Mouse (Mus musculus): ENCODE results near the gene Epb42. TPM values are rescaled to one million over a fixed set of nuclear protein-coding genes. Genes with fewer than 3 reads are reported as not detected.

Gene Epb42
- polyA plus RNA-seq, 1 experiment, result 0.13 TPM

DNA sequence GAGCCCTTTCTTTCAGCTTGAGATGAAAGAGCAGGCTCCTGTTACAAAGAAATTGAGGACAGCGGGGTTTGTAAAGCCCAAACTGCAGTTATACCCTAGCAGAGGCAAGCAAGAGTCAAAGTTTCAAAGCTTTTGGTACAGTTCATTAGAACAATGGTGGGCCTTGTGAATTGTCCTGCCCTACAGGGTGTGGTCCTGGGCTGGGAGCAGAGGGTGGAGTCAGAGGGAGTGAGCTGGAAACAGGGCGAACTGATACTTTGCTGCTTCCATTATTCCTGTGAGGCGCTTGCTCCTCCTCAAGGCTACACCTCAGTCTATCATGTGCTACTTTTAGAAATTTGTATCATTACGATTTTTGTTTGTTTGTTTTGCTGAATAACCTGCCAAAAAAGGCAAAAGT, 45.7 kb downstream of the Epb42 start:
- no peaks in the 10 kb centered on the region for H3K4me1 ChIP-seq (ENCODE audit: control insufficient read depth, insufficient read depth, low read length)
- no peak for DNase-seq
- WGBS, result 73% methylated on average over 4 of the region's 4 CpGs
- TF ChIP-seq CTCF (IDR thresholded peaks at IDR 0.05; ENCODE audit: insufficient read depth, low read length) (no peak), POLR2A (IDR thresholded peaks at IDR 0.05; ENCODE audit: borderline replicate concordance, extremely low read depth, low read depth, low read length) (no peak)
- H3K4me3 ChIP-seq (replicated peaks; ENCODE audit: extremely low read depth, low read depth, low read length), result no peak overlapping the region

DNA sequence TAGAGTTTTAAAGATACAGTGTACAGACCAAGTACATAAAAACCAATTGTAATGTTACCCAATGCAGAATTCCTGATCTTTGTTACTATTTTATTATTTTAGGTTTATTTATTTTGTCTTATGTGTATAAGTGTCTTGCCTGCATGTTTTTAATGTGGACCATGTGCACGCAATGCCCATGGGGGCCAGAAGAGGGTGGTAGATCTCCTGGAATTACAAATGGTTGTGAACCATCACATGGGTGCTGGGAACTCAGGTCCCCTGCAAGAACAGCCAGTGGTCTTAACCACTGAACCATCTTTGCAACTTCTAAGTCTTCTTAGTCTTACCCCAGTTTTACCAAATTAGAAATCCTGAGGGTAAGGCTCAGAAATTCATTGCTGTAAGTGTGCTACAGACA, 51.6 kb downstream of the Epb42 start:
- DNase-seq, result no peak
- peak; percentile 21; the same call in 1 of the 2 replicates for TF ChIP-seq CTCF (IDR thresholded peaks at IDR 0.05; ENCODE audit: insufficient read depth, low read length)
- no peak for TF ChIP-seq POLR2A (IDR thresholded peaks at IDR 0.05; ENCODE audit: borderline replicate concordance, extremely low read depth, low read depth, low read length)
- 97% methylated on average over 1 of the region's 1 CpGs for WGBS
- H3K4me1 ChIP-seq (ENCODE audit: control insufficient read depth, insufficient read depth, low read length), result no peaks in the 10 kb centered on the region
- H3K4me3 ChIP-seq (replicated peaks; ENCODE audit: extremely low read depth, low read depth, low read length), result no peak overlapping the region

DNA sequence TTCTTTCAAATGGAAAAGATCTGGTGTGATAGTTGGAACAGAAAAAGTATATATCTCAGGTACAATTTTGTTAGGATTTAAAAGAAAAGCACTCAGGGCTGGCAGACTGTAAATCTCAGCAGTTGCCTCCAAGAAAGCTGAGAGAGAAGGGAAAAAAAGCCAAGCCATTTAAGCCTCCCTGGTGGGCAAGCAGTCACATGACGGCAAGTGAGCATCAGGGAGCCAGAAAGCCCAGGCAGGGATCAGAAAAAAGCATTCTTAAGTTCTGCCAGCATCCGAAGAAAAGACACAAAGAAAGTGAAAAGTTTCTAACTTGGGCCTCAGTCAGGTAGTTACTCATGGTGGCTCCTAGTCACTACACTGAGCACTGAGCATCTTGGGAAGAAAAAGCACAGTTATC, 53.3 kb downstream of the Epb42 start:
- Histone ChIP-seq H3K4me3 (replicated peaks; ENCODE audit: extremely low read depth, low read depth, low read length) (no peak overlapping the region), H3K4me1 (ENCODE audit: control insufficient read depth, insufficient read depth, low read length) (no peaks in the 10 kb centered on the region)
- no peak for DNase-seq
- 69% methylated on average over 2 of the region's 2 CpGs for WGBS
- no peak for TF ChIP-seq POLR2A (IDR thresholded peaks at IDR 0.05; ENCODE audit: borderline replicate concordance, extremely low read depth, low read depth, low read length)
- TF ChIP-seq CTCF (IDR thresholded peaks at IDR 0.05; ENCODE audit: insufficient read depth, low read length), result no peak

DNA sequence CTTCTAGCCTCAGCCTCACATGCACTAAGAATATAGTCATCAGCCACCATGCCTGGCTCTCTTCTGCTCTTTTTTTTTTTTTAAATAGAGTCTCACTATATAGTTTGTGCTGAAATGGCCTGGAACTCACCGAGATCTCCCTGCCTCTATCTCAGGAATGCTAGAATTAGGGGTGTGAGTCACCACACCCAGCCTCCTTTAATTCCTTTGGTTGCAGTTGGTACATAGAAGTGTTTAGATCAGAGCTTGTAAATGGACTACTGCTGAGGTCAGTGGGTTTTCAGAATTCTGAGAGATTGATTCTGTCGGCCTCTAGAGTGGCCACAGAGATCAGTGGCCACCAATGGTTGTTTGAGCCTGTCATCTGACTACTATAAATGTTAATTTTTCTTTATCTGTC, 56.0 kb downstream of the Epb42 start:
- 50% methylated on average over 2 of the region's 2 CpGs for WGBS
- DNase-seq, result no peak
- Histone ChIP-seq H3K4me1 (ENCODE audit: control insufficient read depth, insufficient read depth, low read length) (no peaks in the 10 kb centered on the region), H3K4me3 (replicated peaks; ENCODE audit: extremely low read depth, low read depth, low read length) (no peak overlapping the region)
- no peak for TF ChIP-seq POLR2A (IDR thresholded peaks at IDR 0.05; ENCODE audit: borderline replicate concordance, extremely low read depth, low read depth, low read length)
- TF ChIP-seq CTCF (IDR thresholded peaks at IDR 0.05; ENCODE audit: insufficient read depth, low read length), result no peak

DNA sequence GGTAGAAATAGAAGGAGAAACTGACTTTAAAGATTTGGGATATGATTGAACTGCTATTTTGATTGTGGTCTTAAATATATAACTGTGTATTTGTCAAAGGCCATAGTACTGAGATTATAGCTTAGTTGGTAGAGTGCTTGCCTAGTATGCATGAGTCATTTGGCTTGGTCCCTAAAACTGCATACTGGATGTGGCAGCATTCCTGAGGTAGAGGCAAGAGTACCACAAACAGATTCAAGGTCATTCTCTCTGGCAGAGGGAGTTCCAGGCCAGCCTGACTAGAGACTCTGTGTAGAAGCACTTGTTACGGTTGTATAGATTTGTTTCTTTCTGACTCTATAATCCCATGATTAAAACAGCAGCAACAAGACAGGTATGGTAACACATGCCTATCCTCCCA, 57.1 kb downstream of the Epb42 start:
- no peak for DNase-seq
- WGBS, result 74% methylated on average over 1 of the region's 1 CpGs
- Histone ChIP-seq H3K4me1 (ENCODE audit: control insufficient read depth, insufficient read depth, low read length) (no peaks in the 10 kb centered on the region), H3K4me3 (replicated peaks; ENCODE audit: extremely low read depth, low read depth, low read length) (no peak overlapping the region)
- TF ChIP-seq POLR2A (IDR thresholded peaks at IDR 0.05; ENCODE audit: borderline replicate concordance, extremely low read depth, low read depth, low read length) (no peak), CTCF (IDR thresholded peaks at IDR 0.05; ENCODE audit: insufficient read depth, low read length) (no peak)

DNA sequence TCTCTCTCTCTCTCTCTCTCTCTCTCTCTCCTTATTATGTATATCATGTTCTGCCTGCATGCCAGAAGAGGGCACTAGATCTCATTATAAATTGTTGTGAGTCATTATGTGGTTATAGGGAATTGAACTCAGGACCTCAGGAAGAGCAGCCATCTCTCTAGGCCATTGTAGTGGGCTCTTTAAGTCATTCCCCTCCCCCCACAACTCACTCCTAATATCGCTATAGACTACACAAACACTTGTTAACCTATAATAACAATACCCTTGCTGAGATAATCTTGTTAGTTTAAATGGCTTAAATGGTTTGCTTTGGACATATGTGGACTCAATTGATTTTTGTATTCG, 58.2 kb downstream of the Epb42 start:
- no peak for DNase-seq
- TF ChIP-seq CTCF (IDR thresholded peaks at IDR 0.05; ENCODE audit: insufficient read depth, low read length) (no peak), POLR2A (IDR thresholded peaks at IDR 0.05; ENCODE audit: borderline replicate concordance, extremely low read depth, low read depth, low read length) (no peak)
- no peaks in the 10 kb centered on the region for H3K4me1 ChIP-seq (ENCODE audit: control insufficient read depth, insufficient read depth, low read length)
- H3K4me3 ChIP-seq (replicated peaks; ENCODE audit: extremely low read depth, low read depth, low read length), result no peak overlapping the region
- WGBS, result 56% methylated on average over 2 of the region's 2 CpGs

DNA sequence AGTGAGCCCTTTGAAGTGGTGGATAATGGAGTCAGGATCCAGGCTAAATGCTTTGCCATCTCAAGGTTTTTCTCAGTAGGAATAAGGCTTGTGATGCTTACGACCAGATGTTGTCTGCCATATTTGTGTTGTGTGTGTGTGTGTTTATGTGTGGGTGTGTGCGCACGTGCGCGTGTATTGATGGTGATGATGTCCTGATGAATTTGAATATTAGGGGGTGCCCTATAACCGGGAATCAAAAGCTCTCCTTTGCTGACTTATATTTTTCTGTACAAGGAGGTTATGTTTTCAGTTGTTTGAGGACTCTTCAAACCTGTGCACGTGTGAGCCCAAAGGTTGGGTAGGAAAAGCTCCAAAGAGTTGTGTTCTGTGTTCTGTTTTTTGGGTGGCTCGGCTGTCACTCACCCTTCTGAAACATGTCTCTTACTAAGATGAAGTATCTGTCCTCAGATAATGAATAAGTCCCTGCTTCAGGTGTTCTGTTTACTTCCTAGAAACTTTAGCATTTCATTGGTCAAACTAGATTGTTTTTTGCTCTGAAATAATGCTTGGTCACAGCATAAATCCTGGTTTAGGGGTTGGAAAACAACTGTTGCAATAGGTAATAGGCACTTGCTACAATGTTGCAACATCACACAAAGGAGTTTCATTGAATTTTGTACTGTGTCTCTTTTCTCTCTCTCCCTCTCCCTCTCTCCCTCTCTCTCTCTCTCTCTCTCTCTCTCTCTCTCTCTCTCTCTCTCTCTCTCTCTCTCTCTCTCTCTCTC, 58.8 kb downstream of the Epb42 start:
- WGBS, result 71% methylated on average over 8 of the region's 8 CpGs
- no peak for TF ChIP-seq POLR2A (IDR thresholded peaks at IDR 0.05; ENCODE audit: borderline replicate concordance, extremely low read depth, low read depth, low read length)
- no peak for TF ChIP-seq CTCF (IDR thresholded peaks at IDR 0.05; ENCODE audit: insufficient read depth, low read length)
- Histone ChIP-seq H3K4me3 (replicated peaks; ENCODE audit: extremely low read depth, low read depth, low read length) (peak overlapping the region; percentile 92), H3K4me1 (ENCODE audit: control insufficient read depth, insufficient read depth, low read length) (no peaks in the 10 kb centered on the region)
- DNase-seq, result no peak

DNA sequence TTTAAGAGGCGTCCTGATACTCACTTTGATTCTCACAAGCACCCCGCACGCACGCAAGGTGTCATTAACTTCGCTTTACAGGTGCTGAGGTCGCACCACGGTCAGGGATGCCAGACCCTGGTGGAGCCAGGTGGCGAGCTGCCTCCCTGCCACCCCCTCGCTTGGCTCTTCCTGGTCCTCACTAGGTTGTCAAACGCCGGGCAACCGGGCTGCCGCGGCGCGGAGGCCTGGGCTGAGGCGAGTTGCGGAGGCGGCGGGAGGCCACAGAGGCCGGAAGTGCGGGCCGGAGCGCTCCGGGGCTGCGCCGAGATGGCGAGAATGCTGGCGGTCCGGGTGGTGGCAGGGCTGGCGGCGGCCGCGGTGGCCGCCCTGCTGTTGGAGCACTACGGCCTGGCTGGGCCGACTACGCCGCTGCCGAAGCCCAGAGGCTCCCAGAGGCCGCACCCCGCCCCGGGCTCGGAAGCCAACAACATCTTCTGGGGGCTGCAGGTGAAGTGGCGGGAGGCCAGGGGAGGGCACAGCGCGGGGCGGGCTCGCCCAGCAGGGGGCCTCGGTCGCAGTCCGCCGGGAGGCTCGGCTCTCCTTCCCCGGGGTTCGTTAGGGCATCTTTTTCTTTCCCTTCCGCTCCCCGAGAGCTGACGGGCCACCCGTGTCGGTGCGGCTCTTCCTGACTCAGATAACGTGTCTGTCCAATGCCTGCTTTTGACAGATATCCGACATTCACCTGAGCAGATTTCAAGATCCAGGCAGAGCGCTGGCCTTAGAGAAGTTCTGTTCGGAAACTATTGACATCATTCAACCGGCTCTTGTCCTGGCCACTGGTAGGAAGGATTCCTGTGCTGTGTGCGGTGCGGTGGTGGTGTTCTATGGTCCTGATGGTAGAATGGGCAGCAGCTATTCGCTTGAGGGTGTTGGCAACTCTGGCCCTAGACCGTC, 59.6 kb downstream of the Epb42 start, which contains the start of gene Tmem62:
Tmem62 (plus strand) TSS at position 28 of the 936 bp plus-strand sequence.
- H3K4me1 ChIP-seq (ENCODE audit: control insufficient read depth, insufficient read depth, low read length), result no peaks in the 10 kb centered on the region
- no peak for TF ChIP-seq CTCF (IDR thresholded peaks at IDR 0.05; ENCODE audit: insufficient read depth, low read length)
- peak; percentile 51 for TF ChIP-seq POLR2A (IDR thresholded peaks at IDR 0.05; ENCODE audit: borderline replicate concordance, extremely low read depth, low read depth, low read length)
- H3K4me3 ChIP-seq (replicated peaks; ENCODE audit: extremely low read depth, low read depth, low read length), result peak within 1 kb of the TSS; percentile 92
- 1% methylated on average over 71 of the region's 71 CpGs for WGBS
- peak; percentile 81 for DNase-seq

DNA sequence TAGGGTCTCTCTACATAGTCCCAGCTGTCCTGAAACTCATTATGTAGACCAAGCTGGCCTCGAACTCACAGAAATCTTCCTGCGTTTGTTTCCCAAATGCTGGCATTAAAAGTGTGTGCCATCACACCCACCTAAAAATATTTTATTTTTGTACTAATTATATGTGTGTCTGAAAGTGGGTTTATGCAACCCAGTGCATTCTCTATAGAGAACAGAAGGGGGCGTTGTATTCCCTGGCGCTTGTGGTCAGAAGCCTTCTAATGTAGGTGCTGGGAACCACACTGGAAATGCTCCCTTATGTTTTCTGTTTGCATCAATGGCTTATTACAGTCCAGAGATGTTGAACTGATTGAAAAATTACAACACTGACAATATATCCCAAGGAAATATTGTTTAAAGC, 60.6 kb downstream of the Epb42 start:
- WGBS, result 58% methylated on average over 4 of the region's 4 CpGs
- TF ChIP-seq CTCF (IDR thresholded peaks at IDR 0.05; ENCODE audit: insufficient read depth, low read length), result 0 out of 2 replicates have a peak, but pooled peaks have one; percentile 15
- no peak for TF ChIP-seq POLR2A (IDR thresholded peaks at IDR 0.05; ENCODE audit: borderline replicate concordance, extremely low read depth, low read depth, low read length)
- no peak overlapping the region for H3K4me3 ChIP-seq (replicated peaks; ENCODE audit: extremely low read depth, low read depth, low read length)
- no peaks in the 10 kb centered on the region for H3K4me1 ChIP-seq (ENCODE audit: control insufficient read depth, insufficient read depth, low read length)
- DNase-seq, result no peak
